Mouse (Mus musculus): ENCODE data around the gene Pde4d. TPM values are rescaled to one million over a fixed set of nuclear protein-coding genes. Genes with fewer than 3 reads are reported as not detected.

Pde4d gene
- polyA plus RNA-seq, 1 experiment from 2014 or later = 9.8 TPM

DNA sequence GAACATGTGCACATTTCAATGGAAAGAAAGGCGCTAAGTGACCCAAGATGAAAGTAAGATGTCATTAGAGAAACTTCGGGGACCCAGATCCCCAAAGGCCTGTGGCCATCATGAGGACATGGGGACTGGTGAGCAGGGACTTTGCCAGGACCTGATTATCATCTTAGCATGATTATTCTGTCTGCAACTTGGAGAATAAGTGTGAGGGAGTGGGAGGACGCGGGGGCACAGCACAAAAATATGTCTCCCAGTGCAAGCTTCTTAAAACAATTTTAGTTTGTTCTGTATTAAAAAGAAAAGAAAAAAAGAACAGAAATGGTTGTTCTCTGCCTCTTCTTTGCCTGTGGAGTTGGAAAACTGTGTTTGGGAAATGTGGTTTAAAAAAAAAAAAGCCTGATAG, 1279.9 kb downstream of the Pde4d start:
- no peak for DNase-seq (ENCODE audit: extremely low spot score, low spot score)
- Histone ChIP-seq H3K4me3 (no peak overlapping the region), H3K9me3 (no peaks in the 10 kb centered on the region), H3K27me3 (ENCODE audit: poor library complexity, severe bottlenecking) (no peaks in the 10 kb centered on the region), H3K27ac (no peak overlapping the region), H3K4me1 (0 out of 2 replicates have a peak, but pooled peaks cover 4% of the 10 kb centered on the region), H3K36me3 (replicated peaks) (no peaks in the 10 kb centered on the region)
- WGBS = 91% methylated on average over 4 of the region's 4 CpGs

DNA sequence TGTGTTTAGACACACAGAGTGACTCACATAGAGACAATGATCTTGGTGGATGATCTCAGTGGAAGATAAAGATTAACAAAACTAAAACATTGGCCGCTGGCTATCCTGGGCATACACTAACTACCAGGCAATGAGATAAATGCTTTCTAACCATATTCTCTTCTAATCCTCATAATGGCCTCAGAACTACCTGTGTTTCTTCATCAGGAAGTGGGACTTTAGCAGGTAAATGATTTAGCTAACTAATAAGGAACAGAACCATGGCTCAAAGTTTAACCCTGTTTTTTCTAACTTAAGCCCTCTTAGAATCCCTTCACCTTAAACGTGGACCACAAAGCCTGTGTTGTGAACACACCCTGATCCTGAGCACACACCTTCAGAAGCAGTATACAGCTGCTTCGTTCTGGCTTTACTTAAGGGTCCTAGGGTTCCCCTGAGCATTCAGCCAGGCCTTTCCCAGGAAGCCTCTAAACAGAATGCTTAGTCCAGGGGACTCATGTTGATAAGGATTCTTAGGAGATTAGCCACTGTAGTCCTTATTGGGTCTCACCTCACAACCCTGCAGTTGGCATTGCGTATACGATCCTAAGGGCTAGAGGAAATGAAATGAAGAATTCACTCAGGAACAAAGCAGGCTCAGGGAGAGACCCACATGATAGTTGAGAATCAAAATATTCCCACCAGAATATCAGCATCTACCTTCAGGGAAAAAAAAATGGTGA, 1283.1 kb downstream of the Pde4d start:
- Histone ChIP-seq H3K4me3 (no peak overlapping the region), H3K9me3 (no peaks in the 10 kb centered on the region), H3K27me3 (ENCODE audit: poor library complexity, severe bottlenecking) (no peaks in the 10 kb centered on the region), H3K4me1 (0 out of 2 replicates have a peak, but pooled peaks cover 4% of the 10 kb centered on the region), H3K27ac (no peak overlapping the region), H3K36me3 (replicated peaks) (no peaks in the 10 kb centered on the region)
- DNase-seq (ENCODE audit: extremely low spot score, low spot score) = no peak
- WGBS = 85% methylated on average over 5 of the region's 5 CpGs

DNA sequence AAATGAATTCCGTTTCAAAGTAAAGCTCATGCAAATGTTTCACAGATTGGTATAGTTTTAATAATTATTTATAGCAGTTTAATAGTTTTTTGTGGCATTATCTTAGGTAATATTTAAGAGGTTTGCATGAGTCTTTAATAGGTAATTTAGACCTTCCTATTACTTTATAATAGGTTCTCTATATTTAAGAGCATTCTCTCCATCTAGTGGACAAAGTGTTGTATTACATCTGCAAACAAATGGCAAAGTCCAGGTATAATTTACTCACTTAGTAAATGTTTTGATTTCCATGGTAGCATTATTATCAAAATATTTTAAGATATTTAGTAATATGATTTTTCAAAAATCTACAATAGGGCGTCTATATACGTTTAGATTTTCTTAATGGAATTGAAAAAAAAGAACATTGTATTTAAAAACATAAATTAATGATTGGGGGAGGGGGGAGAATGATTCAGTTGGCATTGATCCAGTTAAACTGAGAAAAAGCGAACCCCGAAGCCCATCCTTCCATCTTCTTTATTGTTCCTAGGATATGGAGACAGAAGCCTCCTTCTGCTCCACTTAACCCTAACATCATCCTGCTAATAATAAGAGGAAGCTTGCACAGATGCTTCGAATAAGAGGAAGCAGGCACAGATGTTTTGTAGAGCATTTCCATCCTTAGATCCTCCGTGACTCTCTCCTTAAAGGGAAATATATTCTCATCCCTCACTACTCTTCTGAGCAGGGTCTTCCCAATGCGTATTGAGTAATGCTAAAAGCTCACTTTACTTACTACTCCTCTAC, 1286.7 kb downstream of the Pde4d start:
- 52% methylated on average over 8 of the region's 8 CpGs for WGBS
- Histone ChIP-seq H3K27ac (no peak overlapping the region), H3K27me3 (ENCODE audit: poor library complexity, severe bottlenecking) (no peaks in the 10 kb centered on the region), H3K4me3 (no peak overlapping the region), H3K4me1 (0 out of 2 replicates have a peak, but pooled peaks cover 4% of the 10 kb centered on the region), H3K9me3 (no peaks in the 10 kb centered on the region), H3K36me3 (replicated peaks) (no peaks in the 10 kb centered on the region)
- DNase-seq (ENCODE audit: extremely low spot score, low spot score) = no peak

DNA sequence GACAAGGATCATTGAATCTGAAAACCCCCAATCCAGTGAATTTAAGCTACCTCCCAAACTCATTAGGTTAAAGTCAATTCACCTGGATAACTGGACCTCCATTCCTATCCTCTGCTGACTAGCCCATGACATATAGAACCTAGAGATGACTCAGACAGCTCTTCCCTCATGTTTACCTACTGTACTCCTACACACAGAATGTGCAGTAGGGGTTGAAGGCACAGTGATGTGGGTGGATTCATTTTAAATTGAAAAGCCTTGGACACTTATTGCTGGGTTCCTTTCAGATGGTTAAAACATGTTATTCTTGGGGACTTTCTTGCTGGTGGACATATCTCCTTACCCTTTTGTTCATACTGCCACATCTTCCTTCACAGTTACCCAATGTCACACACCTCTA, 1296.7 kb downstream of the Pde4d start:
- H3K4me3 ChIP-seq = no peak overlapping the region
- no peaks in the 10 kb centered on the region for H3K27me3 ChIP-seq (ENCODE audit: poor library complexity, severe bottlenecking)
- no peaks in the 10 kb centered on the region for H3K4me1 ChIP-seq
- H3K36me3 ChIP-seq (replicated peaks) = no peaks in the 10 kb centered on the region
- H3K27ac ChIP-seq = no peak overlapping the region
- no peaks in the 10 kb centered on the region for H3K9me3 ChIP-seq
- no peak for DNase-seq (ENCODE audit: extremely low spot score, low spot score)

- no peaks in the 10 kb centered on the region for H3K9me3 ChIP-seq
Measured at GRCm38 (mm10) chr13:109752236-109752863, 1302.6 kb downstream of the Pde4d start.

DNA sequence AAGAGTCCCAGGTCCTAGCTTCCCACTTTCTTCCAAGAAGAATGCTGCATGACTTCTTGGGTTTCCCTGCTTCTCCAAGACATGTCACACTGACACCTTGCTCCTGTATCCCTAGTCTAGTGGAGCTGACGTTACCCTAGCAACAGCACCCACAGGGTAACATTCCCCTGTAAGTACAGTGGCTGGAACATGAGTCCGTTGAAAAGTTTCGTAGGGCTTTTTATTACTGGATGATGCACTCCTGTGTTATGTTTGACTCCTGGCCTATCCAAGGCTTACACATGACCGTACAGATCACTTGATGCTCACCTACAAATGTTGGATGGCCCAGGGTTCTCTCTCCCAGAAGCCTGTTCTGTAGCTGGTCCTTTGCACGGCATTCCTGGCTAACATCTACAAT, 1307.1 kb downstream of the Pde4d start:
- Histone ChIP-seq H3K27me3 (ENCODE audit: poor library complexity, severe bottlenecking) (no peaks in the 10 kb centered on the region), H3K36me3 (replicated peaks) (no peaks in the 10 kb centered on the region), H3K4me3 (no peak overlapping the region), H3K9me3 (no peaks in the 10 kb centered on the region), H3K27ac (no peak overlapping the region), H3K4me1 (no peaks in the 10 kb centered on the region)
- no peak for DNase-seq (ENCODE audit: extremely low spot score, low spot score)
- WGBS = 92% methylated on average over 5 of the region's 5 CpGs

More at GRCm38 (mm10) chr13:109752236-109752863, 1302.6 kb downstream of the Pde4d start:
- H3K27ac ChIP-seq = no peak overlapping the region
- no peaks in the 10 kb centered on the region for H3K4me1 ChIP-seq
- no peak overlapping the region for H3K4me3 ChIP-seq
- no peak for DNase-seq (ENCODE audit: extremely low spot score, low spot score)
- no peaks in the 10 kb centered on the region for H3K36me3 ChIP-seq (replicated peaks)
- no peaks in the 10 kb centered on the region for H3K27me3 ChIP-seq (ENCODE audit: poor library complexity, severe bottlenecking)
- WGBS = 77% methylated on average over 8 of the region's 8 CpGs

DNA sequence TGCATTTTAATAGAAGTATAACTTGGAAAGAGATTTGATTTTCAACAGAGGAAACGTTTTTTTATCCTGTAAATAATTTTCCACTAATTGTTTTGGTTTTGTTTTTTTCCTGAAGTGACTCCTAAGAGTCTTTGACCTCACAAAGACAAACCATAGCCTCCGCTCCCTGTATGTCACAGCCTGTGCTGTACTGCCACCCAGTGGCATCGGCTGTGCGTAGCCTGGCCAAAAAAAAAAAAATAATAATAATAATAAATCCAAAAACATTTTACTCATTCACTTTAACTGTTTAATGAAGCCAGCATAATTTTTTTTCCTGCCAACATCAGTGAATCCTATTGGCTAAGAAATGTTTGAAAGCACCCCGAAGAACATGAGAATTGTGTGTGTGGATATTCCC, 1309.5 kb downstream of the Pde4d start:
- 47% methylated on average over 5 of the region's 5 CpGs for WGBS
- DNase-seq (ENCODE audit: extremely low spot score, low spot score) = no peak

DNA sequence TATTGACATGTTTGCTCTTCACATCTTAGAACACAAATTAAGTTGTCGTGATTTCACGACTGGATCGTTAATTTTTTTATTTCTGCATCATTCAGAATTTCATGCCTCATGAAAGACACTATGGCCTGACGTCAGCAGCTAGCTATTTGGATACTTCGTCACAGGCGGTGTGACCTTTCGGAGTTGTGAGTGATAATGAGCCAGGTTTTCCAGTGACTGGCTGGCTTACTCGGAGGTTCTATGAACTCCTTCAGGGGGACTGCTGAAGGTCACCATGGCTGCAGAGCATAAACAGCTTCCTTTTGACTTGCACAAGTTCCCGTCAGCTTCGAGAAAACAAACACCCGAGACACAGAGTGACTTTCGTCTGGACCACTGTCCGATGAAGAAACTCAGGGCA, 1311.3 kb downstream of the Pde4d start:
- WGBS = 83% methylated on average over 13 of the region's 13 CpGs
- DNase-seq (ENCODE audit: extremely low spot score, low spot score) = no peak
- Histone ChIP-seq H3K4me3 (no peak overlapping the region), H3K36me3 (replicated peaks) (no peaks in the 10 kb centered on the region), H3K27ac (no peak overlapping the region), H3K9me3 (no peaks in the 10 kb centered on the region), H3K4me1 (no peaks in the 10 kb centered on the region), H3K27me3 (ENCODE audit: poor library complexity, severe bottlenecking) (no peaks in the 10 kb centered on the region)

More for the DNA sequence above, 1309.5 kb downstream of the Pde4d start:
- no peak overlapping the region for H3K4me3 ChIP-seq
- H3K27ac ChIP-seq = no peak overlapping the region
- no peaks in the 10 kb centered on the region for H3K9me3 ChIP-seq
- H3K36me3 ChIP-seq (replicated peaks) = no peaks in the 10 kb centered on the region
- H3K27me3 ChIP-seq (ENCODE audit: poor library complexity, severe bottlenecking) = no peaks in the 10 kb centered on the region
- H3K4me1 ChIP-seq = no peaks in the 10 kb centered on the region

- no peaks in the 10 kb centered on the region for H3K27me3 ChIP-seq (ENCODE audit: poor library complexity, severe bottlenecking)
- 53% methylated on average over 7 of the region's 7 CpGs for WGBS
- H3K4me1 ChIP-seq = peaks cover 40% of the 10 kb centered on the region
- no peak overlapping the region for H3K27ac ChIP-seq
- no peak for DNase-seq (ENCODE audit: extremely low spot score, low spot score)
- H3K36me3 ChIP-seq (replicated peaks) = no peaks in the 10 kb centered on the region
- no peak overlapping the region for H3K4me3 ChIP-seq
- H3K9me3 ChIP-seq = no peaks in the 10 kb centered on the region
Measured at GRCm38 (mm10) chr13:109774791-109775190, 1325.0 kb downstream of the Pde4d start.

- no peaks in the 10 kb centered on the region for H3K9me3 ChIP-seq
- H3K27me3 ChIP-seq (ENCODE audit: poor library complexity, severe bottlenecking) = no peaks in the 10 kb centered on the region
- H3K36me3 ChIP-seq (replicated peaks) = no peaks in the 10 kb centered on the region
- H3K4me1 ChIP-seq = peaks cover 40% of the 10 kb centered on the region
- H3K4me3 ChIP-seq = no peak overlapping the region
- no peak for DNase-seq (ENCODE audit: extremely low spot score, low spot score)
- 17% methylated on average over 5 of the region's 5 CpGs for WGBS
- no peak overlapping the region for H3K27ac ChIP-seq
Measured at GRCm38 (mm10) chr13:109775197-109775596, 1325.4 kb downstream of the Pde4d start.

DNA sequence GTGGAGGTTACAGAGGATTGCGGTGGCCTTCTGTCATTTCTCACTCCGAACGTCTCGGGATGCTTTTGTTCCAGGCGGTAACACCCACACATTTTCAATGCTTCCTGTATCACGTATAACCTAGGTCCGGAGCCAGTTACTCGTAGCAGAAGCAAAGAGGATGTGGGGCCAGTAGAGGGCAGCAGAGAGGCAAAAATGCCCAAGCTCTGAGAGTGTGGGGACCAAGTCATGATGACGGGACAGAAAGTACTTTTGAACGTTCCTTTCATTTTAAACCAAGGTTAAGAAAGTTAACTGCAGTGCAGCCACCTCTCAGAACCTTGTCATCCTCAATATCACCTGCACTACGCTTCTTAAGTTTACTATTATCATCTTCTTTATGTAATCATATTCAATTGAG, 1326.4 kb downstream of the Pde4d start:
- WGBS = 4% methylated on average over 11 of the region's 11 CpGs
- no peaks in the 10 kb centered on the region for H3K9me3 ChIP-seq
- H3K36me3 ChIP-seq (replicated peaks) = no peaks in the 10 kb centered on the region
- H3K4me3 ChIP-seq = peak overlapping the region; percentile 35
- peaks cover 40% of the 10 kb centered on the region for H3K4me1 ChIP-seq
- H3K27me3 ChIP-seq (ENCODE audit: poor library complexity, severe bottlenecking) = no peaks in the 10 kb centered on the region
- peak; percentile 89 for DNase-seq (ENCODE audit: extremely low spot score, low spot score)
- H3K27ac ChIP-seq = peak overlapping the region; percentile 44; the same call in 1 of the 2 replicates

DNA sequence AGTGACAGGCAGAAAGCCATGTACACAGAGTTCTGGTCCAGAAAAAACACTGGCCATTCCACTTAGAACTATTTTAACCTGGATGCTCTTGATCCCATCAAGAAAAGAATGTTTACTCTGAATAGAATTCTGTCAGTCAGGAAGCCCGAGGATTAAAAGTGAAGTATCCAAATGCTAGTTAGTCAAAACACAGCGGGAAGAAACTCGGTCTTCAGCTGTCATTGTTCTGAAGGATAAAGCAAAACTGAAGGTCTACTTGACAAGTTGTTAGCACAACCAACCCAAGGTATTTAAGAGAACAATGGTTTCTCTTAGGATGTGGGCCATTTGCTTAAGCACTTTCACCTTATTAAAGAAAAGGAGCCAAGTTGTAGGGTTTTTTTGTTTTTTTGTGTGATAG, 1327.2 kb downstream of the Pde4d start:
- no peak overlapping the region for H3K4me3 ChIP-seq
- no peaks in the 10 kb centered on the region for H3K9me3 ChIP-seq
- H3K27ac ChIP-seq = no peak overlapping the region
- H3K4me1 ChIP-seq = peaks cover 40% of the 10 kb centered on the region
- H3K27me3 ChIP-seq (ENCODE audit: poor library complexity, severe bottlenecking) = no peaks in the 10 kb centered on the region
- H3K36me3 ChIP-seq (replicated peaks) = no peaks in the 10 kb centered on the region
- DNase-seq (ENCODE audit: extremely low spot score, low spot score) = no peak
- WGBS = 7% methylated on average over 3 of the region's 3 CpGs

DNA sequence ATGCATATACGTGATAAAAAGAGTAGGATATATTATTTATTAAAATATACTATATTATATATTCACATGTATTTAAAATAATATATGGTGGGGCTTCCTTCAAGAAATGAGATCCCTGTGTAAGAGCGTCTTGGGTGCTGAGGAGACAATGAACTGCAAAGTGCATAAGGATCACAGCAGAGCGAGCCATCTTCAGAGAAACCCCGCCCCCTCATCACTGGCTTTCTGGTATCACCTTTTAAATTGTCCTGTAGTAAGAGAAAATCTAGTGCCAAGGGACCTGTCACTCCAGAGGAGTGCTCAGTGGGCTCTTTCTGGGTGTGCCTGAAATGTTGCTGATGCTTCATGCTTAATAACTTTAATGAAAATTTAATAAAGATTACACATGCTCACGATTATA, 1327.7 kb downstream of the Pde4d start:
- peaks cover 40% of the 10 kb centered on the region for H3K4me1 ChIP-seq
- H3K4me3 ChIP-seq = no peak overlapping the region
- no peaks in the 10 kb centered on the region for H3K36me3 ChIP-seq (replicated peaks)
- no peaks in the 10 kb centered on the region for H3K27me3 ChIP-seq (ENCODE audit: poor library complexity, severe bottlenecking)
- no peak for DNase-seq (ENCODE audit: extremely low spot score, low spot score)
- 52% methylated on average over 5 of the region's 5 CpGs for WGBS
- no peaks in the 10 kb centered on the region for H3K9me3 ChIP-seq
- H3K27ac ChIP-seq = no peak overlapping the region

Measured in forebrain, embryonic 10.5 days (tissue).